Comparison of ENCODE assay signal across 8 mouse cellular contexts in the genomic region with DNA sequence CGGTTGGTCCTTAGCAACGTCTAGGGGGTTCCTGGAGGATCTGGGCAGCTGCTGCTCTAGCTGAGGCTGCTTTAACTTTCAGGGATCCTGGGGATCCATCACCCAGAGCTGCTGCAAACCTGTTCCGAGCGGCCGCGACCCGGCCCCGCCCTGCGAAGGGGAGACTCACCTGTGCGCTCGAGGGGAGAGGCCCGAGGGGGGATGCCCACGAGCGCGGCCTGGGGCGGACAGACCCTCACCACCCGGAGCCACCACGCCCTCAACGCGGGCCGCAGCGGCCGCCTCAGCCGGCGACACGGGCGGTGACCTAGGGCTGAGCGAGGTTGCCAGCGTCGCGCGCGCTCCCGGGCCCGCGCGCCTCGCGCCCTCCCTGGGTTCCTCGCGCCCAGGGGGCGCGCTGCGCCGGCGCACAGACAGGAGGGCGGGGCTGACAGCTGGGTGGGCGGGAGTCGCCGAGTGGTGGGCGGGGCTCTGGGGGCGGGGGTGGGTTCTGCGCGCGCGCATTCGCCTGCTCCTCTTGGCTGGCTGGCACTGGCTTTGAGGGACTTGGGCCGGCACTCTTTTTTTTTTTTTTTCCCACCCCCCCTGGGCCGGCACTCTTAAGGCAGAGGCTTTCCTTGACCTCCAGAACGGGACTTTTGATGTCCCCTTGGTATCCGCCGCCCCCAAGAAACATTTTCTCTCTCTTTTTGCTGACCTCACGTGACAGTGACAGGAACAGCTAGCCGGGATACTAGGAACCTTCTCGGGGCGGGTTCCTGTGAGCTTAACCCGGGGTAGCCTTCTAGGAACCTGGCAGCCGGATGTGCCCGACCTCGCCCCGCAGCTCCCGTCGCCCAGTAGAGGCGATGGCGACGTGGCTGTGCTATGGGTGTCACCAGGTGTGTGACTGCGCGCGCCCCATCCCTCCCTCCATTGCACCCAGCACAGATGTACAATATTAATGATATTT. TPM values are rescaled to one million over a fixed set of nuclear protein-coding genes. Genes with fewer than 3 reads are reported as not detected.
DNase-seq lines count a peak whose midpoint lies in the region; ATAC-seq lines count a peak whose summit lies in the region.

A gene (minus strand): TSS at position 411 of the 952 bp plus-strand sequence.

- H3K4me1 ChIP-seq in hindbrain, embryonic 13.5 days (replicated peaks): peaks cover 26% of the 10 kb centered on the region

- H3K36me3 ChIP-seq in hindbrain, embryonic 13.5 days: no peaks in the 10 kb centered on the region

- H3K27ac ChIP-seq in hindbrain, embryonic 13.5 days: peak within 1 kb of the TSS; percentile 83

- peak; percentile 88 for ATAC-seq in hindbrain, embryonic 13.5 days (ENCODE audit: low FRiP score)

- H3K27me3 ChIP-seq in hindbrain, embryonic 13.5 days: no peaks in the 10 kb centered on the region

- peak within 1 kb of the TSS; percentile 81 for H3K4me3 ChIP-seq in hindbrain, embryonic 13.5 days

- DNase-seq in ZHBTc4 (ENCODE audit: low read depth, low spot score): peak; percentile 93
- peak; percentile 84 to 92 for DNase-seq in cerebellum, postnatal 25 days
- peak; percentile 11 to 33 for DNase-seq in frontal cortex, postnatal 25 days (ENCODE audit: low spot score in 2 of 2)
- DNase-seq in layer of hippocampus, postnatal 25 days (ENCODE audit: extremely low spot score in 1 of 2, low spot score in 1 of 2): peak; percentile 47 to 57
- DNase-seq in lung, postnatal 4 days: peak; percentile 87 to 89
- DNase-seq in retina, postnatal 1 day: peak; percentile 91
- peak; percentile 93 for DNase-seq in thymus, postnatal 4 days

- peak within 1 kb of the TSS; percentile 92 for H3K9ac ChIP-seq in hindbrain, embryonic 13.5 days

- under 1% methylated on average over 78 of the region's 79 CpGs for WGBS in hindbrain, embryonic 13.5 days

- peak within 1 kb of the TSS; percentile 79 for H3K4me2 ChIP-seq in hindbrain, embryonic 13.5 days

- no peaks in the 10 kb centered on the region for H3K9me3 ChIP-seq in hindbrain, embryonic 13.5 days

RNA-seq across cellular contexts. Expression of the gene that starts here (rescaled TPM):
- polyA plus RNA-seq in hindbrain, embryonic 13.5 days (2015; fragmentation: Nextera tagmentation; extraction: Ambion mirVana): 31.2 and 31.8 TPM in 2 replicates
- 10 to 100 TPM; 27.8 to 29.7 TPM for total RNA-seq in layer of hippocampus, postnatal 25 days (2021)

Comparison
In these comparisons a context has a peak if more than half of its experiments do, and no peak if none do; other contexts are left out.
1. Peak in every context shown above with its lines: DNase-seq, ATAC-seq, H3K4me3 ChIP-seq and H3K27ac ChIP-seq.
2. DNase-seq: peak in every context shown above with its lines; median percentile 93 in ZHBTc4; 93 in thymus, postnatal 4 days; 91 in retina, postnatal 1 day; 88 in cerebellum, postnatal 25 days; 88 in lung, postnatal 4 days; 52 in layer of hippocampus, postnatal 25 days; 22 in frontal cortex, postnatal 25 days.